Mouse (Mus musculus) right cerebral cortex, postnatal 36 days (tissue): ENCODE measurements around the gene Fgfrl1.

Experiments
- DNase-seq, 2 experiments: peaks; one replicate each; pipeline ENCODE4 v3.0.0; 2022; ENCODE audit warnings: low spot score in 2 of 2, mixed read lengths in 1 of 2

Fgfrl1 gene

GRCm38 (mm10) chr5:108667370-108667769 is 24.8 kb upstream of the Fgfrl1 start:
- DNase-seq = no peak

- no peak for DNase-seq
Measured at GRCm38 (mm10) chr5:108668387-108668932, 23.7 kb upstream of the Fgfrl1 start.

GRCm38 (mm10) chr5:108668977-108669936 is 22.9 kb upstream of the Fgfrl1 start, which contains the start of gene Dgkq:
Gene Dgkq (minus strand): TSS chr5:108669672.
- DNase-seq = peak; percentile 87 to 89

GRCm38 (mm10) chr5:108669986-108670385 is 22.2 kb upstream of the Fgfrl1 start:
- DNase-seq = no peak

GRCm38 (mm10) chr5:108670785-108671184 is 21.4 kb upstream of the Fgfrl1 start:
- no peak for DNase-seq

- DNase-seq = no peak
Measured at GRCm38 (mm10) chr5:108671757-108672156, 20.4 kb upstream of the Fgfrl1 start.

GRCm38 (mm10) chr5:108674624-108675023 is 17.6 kb upstream of the Fgfrl1 start:
- no peak for DNase-seq

- no peak for DNase-seq
Measured at GRCm38 (mm10) chr5:108675251-108675816, 16.8 kb upstream of the Fgfrl1 start, which contains the start of gene Slc26a1. Gene Slc26a1 (minus strand): TSS chr5:108675569.

- DNase-seq = no peak
Measured at GRCm38 (mm10) chr5:108676772-108677498, 15.2 kb upstream of the Fgfrl1 start.

GRCm38 (mm10) chr5:108677605-108678295 is 14.4 kb upstream of the Fgfrl1 start:
- DNase-seq = peak; percentile 79 to 82

GRCm38 (mm10) chr5:108678296-108678854 is 13.8 kb upstream of the Fgfrl1 start:
- no peak for DNase-seq

- no peak for DNase-seq
Measured at GRCm38 (mm10) chr5:108679909-108680308, 12.3 kb upstream of the Fgfrl1 start.

GRCm38 (mm10) chr5:108680871-108681270 is 11.3 kb upstream of the Fgfrl1 start:
- no peak for DNase-seq

- DNase-seq = no peak
Measured at GRCm38 (mm10) chr5:108689091-108689490, 3.1 kb upstream of the Fgfrl1 start.

- DNase-seq = no peak
Measured at GRCm38 (mm10) chr5:108691152-108691551, 1.0 kb upstream of the Fgfrl1 start.

GRCm38 (mm10) chr5:108693872-108694288 is 1.7 kb downstream of the Fgfrl1 start:
- peak; percentile 55 to 56 for DNase-seq

GRCm38 (mm10) chr5:108694352-108695261 is 2.4 kb downstream of the Fgfrl1 start:
- no peak for DNase-seq

GRCm38 (mm10) chr5:108695861-108696260 is 3.7 kb downstream of the Fgfrl1 start:
- DNase-seq = no peak

GRCm38 (mm10) chr5:108696542-108696941 is 4.4 kb downstream of the Fgfrl1 start:
- DNase-seq = no peak

GRCm38 (mm10) chr5:108697341-108697753 is 5.2 kb downstream of the Fgfrl1 start:
- DNase-seq = peak; percentile 55 to 60
